Mouse (Mus musculus): ENCODE measurements around the gene Ackr1.

Gene Ackr1

DNA sequence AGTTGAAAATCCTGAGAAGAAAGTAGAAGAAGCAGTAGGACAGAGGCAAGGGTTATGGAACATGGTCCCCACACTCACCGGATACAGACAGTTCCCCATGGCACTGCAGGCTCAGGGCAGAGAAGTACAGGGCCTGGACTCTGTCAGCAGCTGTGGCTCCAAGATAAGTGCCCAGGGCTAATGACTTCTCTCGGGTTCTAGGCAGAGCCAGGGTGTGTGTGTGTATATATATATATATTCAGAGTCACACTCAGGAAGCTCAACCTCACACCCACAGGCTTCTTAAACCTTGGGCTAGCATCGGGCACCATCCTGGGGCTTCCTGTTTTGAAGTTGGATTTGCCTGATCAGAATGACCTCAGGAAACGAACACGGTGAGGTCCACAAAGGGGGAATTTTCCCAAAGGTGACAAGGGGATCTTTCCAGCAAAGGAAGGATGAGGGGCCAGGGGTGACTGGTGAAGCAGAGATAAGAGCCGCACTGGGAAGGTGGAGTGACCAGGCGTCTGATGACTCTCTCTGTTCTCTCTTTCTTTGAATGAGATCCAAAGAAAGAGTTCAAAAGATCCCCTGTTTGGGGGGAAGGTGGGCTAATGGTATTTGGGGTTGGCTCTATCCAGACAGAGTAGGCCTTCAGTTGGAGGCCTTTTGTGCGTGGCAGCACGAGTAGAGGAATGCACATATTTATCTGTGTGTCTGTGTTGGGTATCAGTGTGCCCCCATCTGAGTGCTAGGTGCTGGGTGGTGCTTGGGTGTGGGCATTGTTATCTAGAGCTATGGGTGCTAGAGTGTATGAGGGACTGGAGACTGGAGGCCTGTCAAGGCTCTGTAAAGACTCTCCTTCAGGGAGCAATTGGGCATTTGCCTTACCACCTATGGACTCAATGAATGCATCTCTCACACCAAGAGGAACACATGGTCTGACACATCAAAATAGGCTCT, at the start of gene Ackr1:
TSS of gene Ackr1 (minus strand) at position 439 of the 942 bp plus-strand sequence.
- no peak for DNase-seq (ENCODE audit: low spot score in 2 of 2)

DNA sequence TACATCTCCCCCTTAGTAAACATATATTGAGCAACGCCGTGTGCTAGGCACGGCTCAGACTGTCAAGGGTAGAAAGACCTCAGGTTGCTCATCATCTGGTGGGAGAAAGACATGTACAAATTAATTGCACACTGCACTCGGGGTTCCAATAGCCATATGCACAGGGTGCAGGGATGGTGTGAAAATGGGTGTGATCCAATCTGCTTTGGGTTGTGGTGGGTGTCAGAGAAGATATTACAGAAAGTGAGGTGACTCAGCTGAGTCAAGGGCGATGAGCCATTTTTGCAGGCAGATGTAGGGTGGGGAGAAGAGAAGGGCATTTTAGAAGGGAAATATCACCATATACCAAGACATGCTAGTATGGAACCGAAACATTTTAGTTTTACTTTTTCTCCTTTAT, 47.9 kb upstream of the Ackr1 start:
- DNase-seq (ENCODE audit: low spot score in 2 of 2) = no peak

DNA sequence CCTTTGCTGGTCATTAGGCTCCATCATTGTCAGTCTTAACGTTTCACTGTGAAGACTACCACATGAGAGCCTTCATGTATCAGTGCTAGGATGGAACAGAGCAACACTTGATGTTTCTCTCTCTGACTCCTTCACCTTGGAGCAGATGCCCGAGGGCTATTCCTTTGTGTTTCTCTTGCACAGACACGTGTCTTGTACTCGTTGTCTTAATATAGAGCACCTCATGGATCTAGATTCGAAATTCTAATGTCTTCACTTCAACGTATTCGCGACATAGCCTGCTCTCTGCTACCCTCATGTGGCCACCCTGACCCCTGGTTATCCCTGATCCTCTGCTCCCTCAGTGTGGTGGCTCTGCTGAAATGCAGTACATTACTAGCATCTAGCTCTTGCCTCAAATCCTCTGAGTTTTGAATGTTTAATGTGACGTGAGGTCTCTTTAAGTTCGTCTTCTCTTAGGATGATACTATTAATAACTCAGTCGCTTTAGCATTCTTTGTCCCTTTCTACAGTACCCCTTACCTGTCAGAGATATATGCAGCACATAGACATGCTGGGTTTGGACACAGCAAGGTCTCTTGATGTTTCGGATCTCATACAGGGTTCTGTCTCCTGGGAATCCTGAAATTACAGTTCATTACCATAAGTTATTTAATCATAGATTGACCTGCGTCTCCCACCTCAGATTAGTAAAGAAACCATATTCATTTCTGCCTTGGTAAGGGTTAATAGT, 44.0 kb upstream of the Ackr1 start:
- peak in 1 of 2 experiments; percentile 19 for DNase-seq (ENCODE audit: low spot score in 2 of 2)

DNA sequence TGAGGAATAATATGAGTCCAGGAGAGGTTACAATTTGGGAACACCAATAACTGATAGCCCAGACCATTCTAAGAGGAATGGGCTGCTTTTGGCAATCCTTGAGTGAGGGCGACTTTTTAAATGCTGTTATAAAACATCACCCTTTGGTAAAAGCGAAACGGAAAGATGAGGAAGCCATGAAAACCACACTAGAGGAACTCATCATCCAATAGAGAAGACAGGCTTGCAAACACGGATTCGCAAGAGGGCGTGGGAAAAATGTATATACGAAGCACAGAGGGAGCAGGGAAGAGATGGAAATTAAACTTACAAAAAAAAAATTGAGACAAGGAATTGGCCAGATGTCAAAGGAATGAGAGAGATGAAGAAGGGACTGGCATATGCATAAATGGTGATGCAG, 40.5 kb upstream of the Ackr1 start:
- no peak for DNase-seq (ENCODE audit: low spot score in 2 of 2)

DNA sequence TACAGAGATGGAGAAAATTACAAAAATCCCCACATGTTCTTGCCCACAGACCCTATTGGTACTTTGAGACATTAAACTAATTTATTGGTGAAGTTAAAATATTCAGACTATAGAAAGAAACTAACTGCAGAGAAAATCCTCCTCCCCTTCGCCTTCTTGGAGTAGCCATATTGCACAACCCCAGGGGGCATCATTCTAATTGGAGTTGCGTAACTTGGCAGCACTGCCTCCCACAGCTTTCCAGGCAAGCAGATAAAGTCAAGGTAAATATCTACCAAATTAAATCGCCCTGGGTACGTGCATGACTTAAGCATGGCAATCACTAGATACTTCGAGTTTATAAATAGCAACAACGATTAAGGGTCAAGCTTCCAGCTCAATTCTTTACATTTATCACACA, 38.0 kb upstream of the Ackr1 start:
- no peak for DNase-seq (ENCODE audit: low spot score in 2 of 2)

DNA sequence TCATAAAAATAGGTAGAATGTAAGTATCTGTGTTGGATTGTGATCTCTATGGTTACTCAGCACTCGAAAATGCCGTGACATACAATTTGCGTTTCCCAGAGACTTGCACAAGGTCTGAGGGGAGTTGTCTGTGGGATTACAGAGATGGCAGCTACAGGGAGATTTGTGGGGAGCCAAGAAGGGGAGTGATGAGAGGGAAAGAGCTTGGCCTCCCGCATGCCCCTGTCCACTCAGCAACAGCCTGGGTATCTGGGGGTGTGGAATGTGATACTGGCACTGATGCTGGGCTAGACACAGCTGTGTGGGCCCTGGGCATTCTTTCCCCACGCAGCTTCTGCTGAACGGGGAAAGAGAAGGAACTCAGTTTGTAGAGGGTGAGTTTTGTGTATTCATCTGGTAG, 36.9 kb upstream of the Ackr1 start:
- DNase-seq (ENCODE audit: low spot score in 2 of 2) = no peak

DNA sequence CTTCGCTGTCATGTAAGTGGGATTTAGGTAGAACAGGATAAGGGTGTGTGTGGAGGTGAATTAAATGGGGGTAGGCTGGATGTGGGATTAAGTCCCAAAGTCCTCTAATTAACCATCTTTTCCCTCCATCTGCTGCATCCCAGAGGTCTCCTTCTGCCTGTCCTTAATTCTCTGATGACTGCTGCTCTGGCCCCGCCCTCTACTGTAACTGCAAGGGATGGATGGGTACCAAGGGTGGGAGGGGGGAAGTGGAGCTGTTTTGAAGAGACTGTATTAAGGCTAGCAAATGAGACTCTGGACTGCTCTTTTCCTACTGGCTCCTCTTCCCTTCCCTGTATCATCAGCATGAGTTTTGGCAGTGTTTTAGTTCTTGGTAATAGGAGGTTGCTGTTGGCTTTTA, 36.1 kb upstream of the Ackr1 start:
- no peak for DNase-seq (ENCODE audit: low spot score in 2 of 2)

DNA sequence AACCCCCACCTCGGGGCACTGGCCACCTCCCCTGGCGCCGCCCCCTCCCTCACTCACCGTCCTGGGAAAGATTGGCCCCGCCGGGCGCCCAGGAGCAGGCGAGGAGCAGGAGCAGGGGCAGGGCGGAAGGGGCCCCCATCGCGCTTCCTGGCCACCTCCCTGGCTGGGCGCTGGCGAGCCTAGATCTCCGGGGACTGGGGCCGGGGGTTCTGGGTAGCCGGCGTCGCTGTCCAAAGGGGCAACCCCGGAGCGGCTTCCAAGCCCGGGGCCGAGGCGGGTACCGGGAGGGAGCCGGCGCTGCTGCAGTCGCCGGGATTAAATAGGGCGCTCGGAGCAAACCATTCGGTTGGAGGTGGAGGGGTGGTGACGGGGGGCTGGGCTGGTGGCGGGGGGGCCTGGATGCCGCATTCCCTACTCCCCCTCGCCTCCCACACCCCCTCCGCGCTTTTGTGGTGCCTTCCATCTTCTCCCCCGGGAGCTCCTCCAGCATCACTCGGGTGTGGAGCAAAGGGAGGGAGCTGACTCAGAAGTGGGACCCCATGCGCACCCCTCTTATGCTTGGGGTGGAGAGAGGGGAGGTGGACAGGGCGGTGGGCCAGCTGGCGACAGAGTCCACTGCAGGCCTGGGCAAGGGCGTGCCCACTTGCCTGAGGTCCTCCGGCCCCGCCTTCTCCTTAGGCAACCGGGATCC, 34.0 kb upstream of the Ackr1 start, which contains the start of gene Cadm3:
TSS of gene Cadm3 (minus strand) at position 340 of the 691 bp plus-strand sequence.
- no peak for DNase-seq (ENCODE audit: low spot score in 2 of 2)

DNA sequence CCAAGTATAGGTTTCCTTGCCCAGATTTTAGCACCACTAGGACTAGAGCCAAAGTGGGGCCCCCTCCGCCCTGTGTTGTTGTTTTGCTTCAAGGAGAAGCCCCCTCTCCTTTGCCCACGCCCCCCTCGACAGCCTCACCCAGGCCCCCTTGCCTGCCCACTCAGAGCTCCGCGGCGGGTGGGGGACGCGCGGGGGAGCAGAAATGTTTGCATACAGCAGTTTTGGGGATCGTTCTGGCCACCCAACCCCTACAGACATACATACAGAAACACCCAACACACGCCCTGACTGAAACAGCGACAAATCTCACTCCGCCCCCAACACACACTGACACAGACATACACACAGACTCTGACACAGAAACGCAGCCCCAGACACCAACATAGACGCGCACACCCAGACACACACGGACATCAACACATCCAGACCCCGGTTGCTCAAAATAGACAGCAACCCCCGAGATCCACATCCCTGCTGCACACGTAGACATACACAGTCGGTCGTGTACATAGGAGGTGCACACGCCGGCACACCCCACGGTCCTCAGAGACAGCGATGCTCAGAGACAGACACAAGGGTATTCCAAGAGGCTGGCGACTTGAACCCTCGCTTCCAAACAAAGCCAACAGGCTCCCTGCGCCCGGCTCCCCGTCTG, 33.3 kb upstream of the Ackr1 start:
- no peak for DNase-seq (ENCODE audit: low spot score in 2 of 2)

DNA sequence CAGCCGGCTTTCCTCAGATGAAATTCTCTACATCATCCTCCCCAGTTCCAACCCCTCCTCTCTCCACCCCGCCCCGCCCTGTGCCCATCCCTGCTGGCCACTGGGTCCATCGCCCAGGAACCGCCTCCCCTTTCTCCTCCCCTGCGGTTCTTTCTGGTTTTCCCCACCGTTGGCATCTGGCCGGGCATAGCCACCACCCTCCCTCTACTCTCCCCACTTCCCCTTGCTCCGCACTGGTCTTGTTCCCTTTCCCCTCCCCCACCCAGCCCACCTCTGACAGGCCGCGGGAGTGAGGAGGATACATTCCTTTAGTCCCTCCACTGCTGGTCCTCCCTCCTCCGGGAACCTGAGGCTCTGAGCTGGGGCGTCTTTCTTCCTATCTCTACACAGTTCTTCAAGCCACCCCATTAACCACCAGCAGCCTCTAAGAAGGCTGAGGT, 32.4 kb upstream of the Ackr1 start:
- DNase-seq (ENCODE audit: low spot score in 2 of 2) = no peak

DNA sequence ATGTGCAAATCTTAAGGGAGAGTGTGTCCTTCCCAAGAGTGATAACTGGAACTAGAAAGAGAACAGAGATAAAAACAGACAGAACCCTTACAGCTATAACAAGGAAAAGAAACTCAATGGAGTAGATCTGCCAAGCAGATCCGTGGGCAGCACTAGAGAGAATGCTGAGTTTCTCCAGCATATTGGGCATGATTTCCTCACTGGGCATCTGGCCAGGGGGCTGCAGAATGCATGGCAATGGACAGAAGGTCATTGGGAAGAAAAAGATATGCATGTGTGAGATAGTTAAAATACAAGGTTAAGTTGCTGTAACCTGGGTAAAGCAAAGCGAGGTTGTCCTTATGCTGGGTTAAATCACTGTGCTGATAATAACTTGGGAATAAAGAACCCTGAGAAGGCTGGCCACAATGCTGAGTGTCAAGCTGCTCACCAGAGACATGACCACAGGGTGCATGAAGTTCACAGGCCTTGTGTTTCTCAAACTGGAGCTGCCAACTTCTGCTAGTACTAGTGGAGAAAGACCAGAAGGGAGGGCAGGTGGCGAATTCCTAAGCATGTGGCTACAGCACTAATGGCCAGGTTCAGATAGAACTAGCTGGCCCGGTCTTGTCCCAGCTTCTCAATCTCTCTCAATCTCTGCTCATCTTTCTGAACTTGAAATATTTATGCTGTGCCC, 30.7 kb upstream of the Ackr1 start:
- DNase-seq (ENCODE audit: low spot score in 2 of 2) = no peak

DNA sequence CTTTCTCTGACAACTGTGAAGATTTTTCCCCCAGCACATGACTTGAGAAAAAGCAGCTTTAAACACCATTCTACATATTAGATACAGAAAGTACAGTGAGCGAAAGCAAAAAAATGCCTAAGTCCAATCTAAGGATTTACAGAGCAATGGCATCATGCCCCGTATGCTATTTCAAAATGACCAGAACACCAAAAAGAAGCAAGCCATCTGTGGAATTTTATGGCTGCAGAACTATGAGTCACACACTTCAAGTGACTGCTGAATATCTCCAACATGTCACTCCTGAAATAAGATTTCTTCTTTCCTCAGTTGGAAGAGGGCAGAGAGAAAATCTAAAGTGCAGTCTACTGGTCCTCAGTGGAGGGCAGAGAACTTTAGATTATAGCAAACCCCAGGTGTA, 29.9 kb upstream of the Ackr1 start:
- no peak for DNase-seq (ENCODE audit: low spot score in 2 of 2)

DNA sequence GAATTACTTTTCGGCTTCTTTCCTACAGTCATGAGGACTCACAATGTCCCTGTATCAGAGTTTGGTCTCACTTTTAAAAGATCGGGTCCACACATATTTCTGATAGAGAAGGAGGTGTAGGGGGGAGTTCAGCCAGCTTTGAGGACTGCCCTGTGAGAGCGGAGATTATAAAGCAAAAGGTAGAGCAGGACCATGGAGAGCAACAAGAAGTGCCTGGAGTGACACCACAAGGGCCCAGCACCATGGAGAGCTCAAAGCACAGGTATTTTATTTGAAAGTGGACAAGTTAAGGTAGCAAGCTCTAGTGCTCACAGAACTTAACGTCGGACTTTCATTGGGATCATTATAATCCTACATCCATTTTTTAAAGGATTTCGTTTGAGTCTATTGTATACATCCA, 28.1 kb upstream of the Ackr1 start:
- DNase-seq (ENCODE audit: low spot score in 2 of 2) = peak in 1 of 2 experiments; percentile 15

DNA sequence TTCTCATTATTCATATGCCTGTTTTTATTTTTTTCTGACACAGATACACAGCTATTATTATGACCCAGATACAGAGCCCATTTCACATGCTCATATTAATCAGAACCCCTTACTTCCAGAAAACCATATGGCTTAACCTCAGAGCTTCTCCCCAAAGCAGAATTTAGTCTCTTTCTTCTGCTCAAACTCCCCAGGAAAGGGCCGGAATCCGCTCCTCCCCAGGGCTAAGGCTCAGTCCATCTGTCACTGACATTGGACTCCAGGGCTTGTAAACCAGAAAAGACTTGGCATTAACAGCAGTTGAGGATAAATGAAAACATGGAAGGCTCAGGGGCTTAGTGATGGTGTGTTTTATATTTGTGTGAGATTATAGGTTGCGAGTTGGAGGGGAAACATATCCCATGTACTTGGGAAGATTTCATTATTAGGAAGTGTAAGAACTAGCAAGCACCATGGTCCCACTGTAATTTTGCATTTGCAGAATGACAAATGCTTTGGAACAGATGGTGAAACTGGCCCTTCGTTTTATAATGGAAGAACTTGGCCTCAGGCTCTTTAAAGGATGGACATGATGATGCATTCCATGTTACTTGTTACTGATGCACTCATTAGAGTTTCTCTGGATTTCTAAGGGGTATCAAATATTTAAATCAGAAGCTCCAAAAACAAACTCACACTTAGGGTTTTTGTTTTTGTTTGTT, 26.2 kb upstream of the Ackr1 start:
- DNase-seq (ENCODE audit: low spot score in 2 of 2) = no peak

DNA sequence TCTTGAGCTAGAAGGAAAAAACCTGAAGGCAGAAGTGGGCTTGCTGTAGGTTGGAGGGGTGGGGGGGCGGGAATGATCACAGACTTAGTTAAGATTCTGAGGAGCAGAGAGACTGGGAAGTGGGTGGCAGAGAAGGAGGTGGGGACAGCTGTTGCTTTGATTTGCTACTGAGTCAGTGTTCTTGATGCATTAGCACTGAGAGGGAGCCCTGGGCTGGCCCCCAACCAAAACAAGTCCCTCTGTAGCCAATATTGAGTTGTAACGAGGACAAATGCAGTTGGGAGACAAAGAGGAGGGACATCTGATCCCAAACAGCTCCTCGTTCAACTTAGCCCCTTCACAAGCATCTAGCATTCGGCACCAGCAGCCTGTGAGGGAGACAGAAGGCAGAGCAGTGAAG, 24.2 kb upstream of the Ackr1 start:
- DNase-seq (ENCODE audit: low spot score in 2 of 2) = no peak

DNA sequence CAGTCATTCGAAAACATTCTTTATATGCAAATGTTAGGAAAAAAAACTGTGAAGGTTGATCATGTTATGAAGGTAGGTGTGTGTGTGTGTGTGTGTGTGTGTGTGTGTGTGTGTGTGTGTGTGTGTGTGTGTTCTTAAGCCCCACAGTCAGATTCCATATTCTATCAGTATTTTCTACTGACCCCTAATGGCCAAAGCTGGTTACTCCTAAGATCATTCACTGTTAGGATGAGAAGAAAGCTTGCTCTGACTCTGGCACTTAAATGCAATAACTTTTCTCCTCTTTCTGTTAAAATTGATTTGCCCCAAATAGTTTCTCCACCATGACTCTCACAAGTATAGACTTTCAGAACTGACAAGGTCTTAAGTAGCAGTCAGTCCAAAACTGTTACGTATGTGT, 23.1 kb upstream of the Ackr1 start:
- no peak for DNase-seq (ENCODE audit: low spot score in 2 of 2)

DNA sequence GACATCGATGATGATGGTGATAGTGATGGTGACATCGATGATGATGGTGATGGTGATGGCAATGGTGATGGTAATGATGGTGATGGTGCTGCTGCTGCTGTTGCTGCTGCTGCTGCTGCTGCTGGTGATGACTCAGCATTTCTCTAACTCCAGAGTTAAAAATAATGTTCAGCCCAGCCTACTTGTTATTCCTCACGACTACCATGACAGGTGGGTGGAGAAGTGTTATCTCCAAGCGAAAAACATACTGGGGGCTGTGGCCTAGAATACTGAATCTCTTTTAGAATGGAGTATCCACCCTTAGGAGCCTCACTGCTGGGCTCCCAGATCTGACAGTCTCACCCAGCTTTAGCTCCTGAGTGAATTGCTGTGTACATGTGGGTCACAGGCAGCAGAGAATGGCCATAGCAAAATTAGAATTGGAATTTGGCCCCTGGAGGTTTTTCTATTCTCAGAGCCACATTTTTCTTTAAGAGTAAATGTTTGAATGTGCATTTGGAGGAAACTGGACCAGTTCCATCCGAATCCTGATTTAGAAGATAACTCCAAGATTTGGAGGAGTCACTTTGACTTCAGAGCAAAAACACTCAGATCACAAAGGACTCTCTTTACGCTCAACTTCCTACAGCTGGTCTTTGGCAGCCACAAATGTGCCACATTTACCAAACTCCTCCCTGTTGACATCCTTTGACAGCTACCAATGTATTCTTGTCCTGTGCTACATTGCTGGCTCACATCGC, 21.7 kb upstream of the Ackr1 start:
- no peak for DNase-seq (ENCODE audit: low spot score in 2 of 2)

DNA sequence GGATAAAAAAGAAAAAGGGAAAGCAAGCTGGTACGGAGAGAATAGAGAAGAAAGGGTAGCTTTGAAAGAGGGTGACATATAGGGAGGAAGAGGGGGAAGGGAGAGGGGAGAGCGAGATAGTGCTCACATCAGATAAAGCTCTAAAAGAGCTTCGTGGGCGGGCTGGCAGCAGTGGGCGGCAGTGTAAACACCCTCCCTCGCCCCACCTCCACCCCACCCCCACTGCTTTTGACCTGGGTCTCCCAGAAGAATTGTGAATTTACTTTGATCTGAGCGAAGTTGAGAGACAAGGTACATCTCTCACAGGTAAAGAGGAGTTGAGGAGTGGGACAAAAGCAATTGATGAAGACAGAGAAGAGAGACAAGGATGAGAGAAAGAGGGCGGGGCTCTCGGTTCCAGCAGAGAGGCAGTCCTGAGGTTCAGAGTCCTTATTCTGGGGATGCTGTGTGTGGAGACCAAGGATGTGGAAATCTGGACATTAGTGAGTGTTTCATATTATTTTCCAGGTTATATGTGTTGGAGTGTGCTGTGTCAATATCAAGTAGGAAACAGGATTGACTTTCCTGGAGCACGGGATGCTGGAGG, 16.9 kb upstream of the Ackr1 start, which contains the start of gene Aim2:
TSS of gene Aim2 (plus strand) at position 508 of the 586 bp plus-strand sequence.
- no peak for DNase-seq (ENCODE audit: low spot score in 2 of 2)

DNA sequence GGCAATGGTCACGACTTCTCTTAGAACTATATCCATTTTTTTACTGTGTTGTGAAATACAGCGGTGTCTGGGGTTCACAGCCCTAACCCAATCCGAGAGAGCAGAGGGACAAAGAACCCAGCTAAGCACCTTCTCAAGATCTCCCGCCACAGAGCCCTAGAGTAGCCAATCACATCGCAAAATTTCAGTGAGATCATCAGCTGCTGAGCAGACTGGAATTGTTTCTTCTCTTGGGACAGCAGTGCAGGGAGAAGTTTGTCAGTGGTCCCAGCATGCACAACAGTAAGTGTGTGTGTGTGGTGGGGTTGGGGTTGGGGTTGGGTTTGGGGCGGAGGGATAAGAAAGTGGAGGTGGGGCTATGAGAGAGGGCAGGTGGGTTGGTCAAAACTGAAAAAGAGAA, 16.4 kb upstream of the Ackr1 start:
- peak; percentile 37 to 48 for DNase-seq (ENCODE audit: low spot score in 2 of 2)
